Mouse (Mus musculus) lung, postnatal 36 days (tissue): ENCODE data around the gene Pcyt1a.
"Not testable (repeated sequence)": the region's sequence is repeated elsewhere in the genome, so short reads cannot be mapped to it uniquely, and the experiment has no call there.

Source experiments
- DNase-seq: peaks from one replicate; pipeline ENCODE4 v3.0.0; 2022; ENCODE audit warnings: mixed read lengths

Gene Pcyt1a

DNA sequence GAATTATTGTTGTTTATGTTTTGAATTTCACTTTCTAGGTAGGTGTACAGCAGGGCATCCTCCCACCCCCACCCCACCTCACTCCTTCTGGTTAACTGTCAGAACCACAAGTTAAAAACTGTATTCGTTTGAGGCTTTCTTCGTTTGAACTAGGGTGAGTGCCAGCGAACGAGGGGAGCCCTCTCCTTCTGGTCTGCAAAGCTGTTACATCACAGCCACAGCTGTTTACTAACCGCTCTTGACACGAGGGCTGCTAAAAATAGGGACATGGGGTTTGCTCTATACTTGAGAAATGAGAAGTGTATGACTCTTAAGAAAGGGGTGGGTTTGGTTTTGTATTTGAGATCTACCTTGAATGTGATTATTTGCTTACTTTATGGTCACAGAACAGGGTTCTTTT lies 3.3 kb downstream of the Pcyt1a start:
- peak; percentile 93 for DNase-seq

DNA sequence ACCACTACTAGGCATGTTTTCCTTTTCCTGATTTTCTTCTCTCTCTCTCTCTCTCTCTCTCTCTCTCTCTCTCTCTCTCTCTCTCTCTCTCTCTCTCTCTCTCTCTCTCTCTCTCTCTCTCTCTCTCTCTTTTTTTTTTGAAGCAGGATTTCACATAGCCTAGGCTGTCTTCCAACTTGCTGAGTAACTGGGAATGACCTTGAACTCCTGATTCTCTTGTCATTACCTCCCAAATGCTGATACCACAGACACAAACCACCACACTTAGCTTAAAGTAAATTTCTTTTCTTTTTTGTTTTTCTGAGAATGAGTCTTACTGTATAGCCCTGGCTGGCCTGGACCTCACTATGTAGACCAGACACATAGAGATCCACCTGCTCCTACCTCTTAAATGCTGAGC lies 4.0 kb downstream of the Pcyt1a start:
- no peak for DNase-seq

DNA sequence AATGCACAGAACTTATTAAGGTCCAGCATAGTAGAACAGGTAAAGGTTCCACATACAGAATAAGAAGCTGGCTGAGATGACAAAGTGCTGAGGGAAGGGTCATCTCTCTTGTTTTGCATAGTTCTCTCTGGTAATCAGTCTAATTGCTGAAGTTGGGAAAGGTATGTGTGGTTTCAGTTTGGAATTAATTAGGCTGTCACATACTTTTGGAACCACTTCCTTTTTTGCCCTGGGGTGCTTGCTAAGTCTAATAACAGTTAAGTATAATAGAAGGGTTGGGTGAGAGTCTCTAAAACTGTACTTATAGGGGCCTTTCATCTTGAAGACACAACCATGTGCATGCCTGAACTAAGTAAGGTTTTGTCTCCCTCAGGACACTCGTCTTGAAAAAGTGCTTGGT lies 5.9 kb downstream of the Pcyt1a start:
- no peak for DNase-seq

DNA sequence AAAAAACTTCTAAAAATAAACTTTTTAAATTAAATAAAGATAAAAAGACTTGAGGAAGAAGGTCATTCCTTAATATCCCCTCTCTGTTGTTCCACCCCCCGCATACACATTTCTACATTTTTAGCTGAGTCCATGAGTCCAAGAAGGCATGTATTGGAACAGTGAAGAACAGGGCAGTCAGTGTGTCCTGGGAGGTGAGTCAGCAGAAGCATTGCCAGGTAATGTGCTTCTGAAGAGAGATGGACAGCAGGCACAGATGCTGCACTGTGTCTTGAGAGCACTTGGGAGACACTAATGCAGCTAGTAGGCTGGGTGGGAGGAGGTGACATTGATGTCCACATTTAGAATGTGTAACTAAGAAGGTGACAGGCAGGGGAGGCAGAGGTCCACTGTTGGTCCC lies 6.5 kb downstream of the Pcyt1a start:
- DNase-seq = no peak

DNA sequence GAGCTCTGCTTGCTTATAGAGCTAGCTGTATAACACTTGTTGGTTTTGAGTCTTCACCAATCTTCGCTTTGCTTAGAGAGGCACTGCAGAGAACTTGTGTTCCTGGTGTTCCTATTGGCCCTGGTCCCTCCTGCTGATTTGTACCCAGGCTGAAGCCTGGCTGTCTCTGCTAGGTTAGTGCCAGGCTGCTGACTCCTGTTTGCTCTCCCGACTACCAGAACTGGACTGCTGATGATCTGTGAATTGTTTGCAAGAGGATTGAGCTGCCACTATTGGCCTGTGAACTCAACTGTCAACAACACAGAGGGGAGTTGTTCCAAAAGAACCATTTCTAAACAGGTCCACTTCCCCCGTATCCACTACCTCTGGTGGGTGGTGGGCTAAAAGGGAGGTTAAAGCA lies 10.7 kb downstream of the Pcyt1a start:
- no peak for DNase-seq

DNA sequence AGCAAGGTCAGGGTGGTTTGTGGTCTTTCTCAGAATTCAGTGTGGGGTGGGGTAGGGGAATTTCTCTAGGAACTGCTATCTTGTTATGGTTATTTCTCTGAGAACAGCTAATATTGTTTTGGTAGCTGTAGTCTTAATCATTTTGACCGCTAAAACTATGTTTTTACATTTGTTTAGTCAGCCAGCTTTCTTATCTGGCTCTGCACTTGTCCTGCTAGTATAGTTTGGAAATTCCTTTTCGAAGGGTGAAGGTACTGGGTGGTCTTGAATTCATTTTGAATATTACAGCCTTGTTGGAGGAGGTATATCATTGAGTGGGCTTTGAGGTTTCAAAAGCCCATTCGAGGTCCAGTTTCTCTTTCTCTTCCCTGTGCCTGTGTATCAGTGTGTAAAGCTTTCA lies 13.9 kb downstream of the Pcyt1a start:
- not testable (repeated sequence) for DNase-seq

DNA sequence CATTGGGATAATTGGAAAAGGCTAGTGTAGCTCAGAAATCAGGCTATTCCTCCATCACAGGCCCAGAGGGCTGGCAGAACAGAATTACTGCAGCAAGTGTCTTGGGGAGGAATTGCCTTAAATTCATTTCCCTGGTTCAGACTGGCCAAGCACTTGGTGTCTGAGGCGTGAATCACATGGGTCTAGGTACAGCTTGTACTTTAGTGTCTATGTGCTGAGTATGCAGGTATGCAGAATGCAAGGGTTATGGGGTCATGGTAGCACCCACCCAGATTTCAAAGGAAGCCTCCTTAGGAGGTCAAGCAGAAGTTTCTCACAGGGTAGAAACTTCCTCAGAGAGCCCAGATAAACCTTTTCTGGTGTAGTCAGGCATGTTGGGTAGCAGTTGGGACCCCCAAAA lies 14.8 kb downstream of the Pcyt1a start:
- DNase-seq = no peak

DNA sequence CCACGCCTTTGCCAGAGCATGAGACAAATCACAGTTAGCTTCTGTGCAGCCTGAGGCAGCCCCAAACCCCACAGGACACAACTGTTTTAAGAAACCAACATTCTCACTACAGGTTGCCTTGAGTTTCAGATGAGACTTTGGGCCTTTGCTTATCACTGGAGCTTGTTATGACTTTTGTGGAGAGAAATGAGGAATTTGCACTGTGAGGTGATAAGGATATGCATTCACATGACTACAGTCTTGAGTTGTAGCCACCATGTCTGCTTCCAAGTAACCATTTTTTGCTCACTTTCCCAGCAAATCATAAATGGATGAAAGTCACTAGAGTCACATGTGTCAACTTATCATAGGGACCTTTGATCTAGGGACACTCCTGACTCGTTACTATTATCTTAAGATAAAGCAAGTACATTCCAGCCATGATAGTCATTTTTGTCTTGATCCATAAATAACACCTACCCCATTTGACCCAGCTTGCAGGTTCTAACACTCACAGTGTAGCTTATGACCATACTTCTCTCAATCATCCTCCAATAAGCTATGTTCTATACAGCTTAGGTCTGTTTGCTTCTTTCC lies 15.9 kb downstream of the Pcyt1a start:
- no peak for DNase-seq

DNA sequence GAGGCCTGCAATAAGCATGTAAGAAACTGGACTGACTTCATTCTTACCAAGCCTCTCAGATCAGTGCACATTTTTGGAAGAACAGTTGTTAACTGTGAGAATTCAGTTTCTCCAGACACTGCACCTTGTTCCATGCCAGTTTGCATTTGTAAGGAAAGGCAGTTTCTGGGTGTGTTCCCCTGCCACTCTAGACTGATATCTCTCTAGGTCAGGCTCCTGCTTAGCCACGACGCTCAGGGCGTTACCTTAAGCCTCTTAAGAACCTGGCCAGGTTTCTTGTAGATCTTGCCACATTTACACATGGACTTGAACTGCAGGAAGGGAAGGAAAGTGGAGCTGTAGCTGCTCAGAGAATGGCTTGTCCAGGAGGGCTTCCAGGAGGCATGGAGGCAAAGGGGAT lies 18.9 kb downstream of the Pcyt1a start:
- peak; percentile 45 for DNase-seq

DNA sequence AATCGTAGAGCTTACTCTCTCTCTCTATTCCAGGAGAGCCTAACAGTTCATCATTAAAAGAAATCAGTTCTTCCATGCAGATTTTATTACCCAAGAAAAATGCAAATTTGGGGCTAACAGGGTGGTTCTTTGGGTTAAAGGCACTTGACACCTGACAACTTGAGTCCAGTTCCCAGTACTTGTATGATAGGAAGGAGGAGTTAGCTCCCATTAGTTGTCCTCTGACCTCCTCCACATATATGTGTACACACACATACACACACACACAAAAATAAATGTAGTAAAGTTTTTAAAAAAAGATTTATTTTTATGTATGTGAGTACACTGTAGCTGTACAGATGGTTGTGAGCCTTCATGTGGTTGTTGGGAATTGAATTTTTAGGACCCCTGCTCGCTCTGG lies 19.4 kb downstream of the Pcyt1a start:
- no peak for DNase-seq

DNA sequence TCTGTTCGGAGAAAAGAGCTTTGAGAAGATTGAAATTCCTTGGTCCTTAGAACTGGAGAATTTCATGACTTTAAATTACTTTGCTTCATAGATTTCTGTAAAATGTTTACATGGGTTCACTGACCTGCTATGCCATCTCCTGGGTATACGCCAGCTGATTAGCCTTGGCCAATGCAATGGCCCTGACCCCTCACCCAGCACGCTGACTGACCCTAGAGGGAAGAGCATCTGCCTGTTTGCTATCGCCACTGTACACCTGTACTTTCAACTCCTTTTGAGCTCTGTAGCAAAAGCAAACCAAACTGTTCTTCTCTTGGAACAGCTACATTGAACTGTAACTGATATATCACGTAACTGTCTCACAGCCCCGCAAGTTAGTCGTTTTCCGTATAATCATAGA lies 22.4 kb downstream of the Pcyt1a start:
- no peak for DNase-seq

DNA sequence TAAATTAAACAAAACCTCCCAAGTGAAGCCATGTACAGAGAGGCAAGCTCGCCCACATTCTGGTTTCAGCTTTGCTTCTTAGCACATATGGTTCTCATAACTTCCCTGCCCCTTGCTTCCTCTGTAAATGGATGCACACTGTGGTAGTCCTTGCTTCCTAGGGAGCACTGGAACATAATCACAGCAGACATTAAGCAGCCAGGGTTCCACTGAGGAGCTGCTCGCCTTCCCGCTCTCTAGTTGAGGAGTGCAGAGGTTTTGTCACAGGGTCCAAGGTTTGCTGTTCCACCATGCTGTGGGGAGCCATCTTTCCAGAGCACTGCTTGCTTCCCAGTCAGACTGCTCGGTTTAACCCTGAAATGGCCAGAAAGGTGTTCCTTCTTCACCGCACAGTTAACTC lies 23.9 kb downstream of the Pcyt1a start:
- DNase-seq = no peak

DNA sequence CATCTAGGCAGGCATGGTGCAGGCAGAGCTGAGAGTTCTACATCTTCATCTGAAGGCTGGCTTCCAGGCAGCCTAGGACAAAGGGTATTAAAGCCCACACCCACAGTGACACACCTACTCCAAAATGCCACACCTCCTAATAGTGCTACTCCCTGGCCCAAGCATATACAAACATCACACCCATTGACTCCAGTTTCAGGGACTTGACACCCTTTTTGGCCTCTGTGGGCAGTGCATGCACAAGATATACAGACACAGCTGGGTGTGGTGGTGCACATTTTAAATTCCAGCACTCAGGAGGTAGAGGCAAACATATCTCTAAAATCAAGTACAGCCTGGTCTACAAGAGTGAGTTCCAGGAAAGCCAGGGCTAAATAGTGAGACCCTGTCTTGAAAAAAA lies 25.4 kb downstream of the Pcyt1a start:
- DNase-seq = no peak

DNA sequence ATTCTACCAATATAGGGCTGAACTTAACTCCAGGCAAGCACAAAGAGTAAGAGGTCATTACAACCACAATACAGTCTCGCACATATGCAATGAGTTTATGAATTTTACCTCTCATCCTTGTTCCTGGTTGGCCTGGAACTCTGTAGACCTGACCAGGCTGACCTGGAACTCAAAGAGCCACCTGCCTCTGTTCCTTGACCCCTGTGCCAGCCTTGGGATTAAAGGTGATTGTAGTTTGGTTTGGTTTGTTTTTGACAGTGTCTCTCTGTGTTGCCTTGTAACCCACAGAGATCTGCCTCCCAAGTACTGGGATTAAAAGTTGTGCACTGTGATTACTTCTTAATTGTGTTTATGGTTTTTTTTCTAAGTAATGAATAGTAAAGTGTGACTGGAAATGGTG lies 26.0 kb downstream of the Pcyt1a start:
- no peak for DNase-seq

DNA sequence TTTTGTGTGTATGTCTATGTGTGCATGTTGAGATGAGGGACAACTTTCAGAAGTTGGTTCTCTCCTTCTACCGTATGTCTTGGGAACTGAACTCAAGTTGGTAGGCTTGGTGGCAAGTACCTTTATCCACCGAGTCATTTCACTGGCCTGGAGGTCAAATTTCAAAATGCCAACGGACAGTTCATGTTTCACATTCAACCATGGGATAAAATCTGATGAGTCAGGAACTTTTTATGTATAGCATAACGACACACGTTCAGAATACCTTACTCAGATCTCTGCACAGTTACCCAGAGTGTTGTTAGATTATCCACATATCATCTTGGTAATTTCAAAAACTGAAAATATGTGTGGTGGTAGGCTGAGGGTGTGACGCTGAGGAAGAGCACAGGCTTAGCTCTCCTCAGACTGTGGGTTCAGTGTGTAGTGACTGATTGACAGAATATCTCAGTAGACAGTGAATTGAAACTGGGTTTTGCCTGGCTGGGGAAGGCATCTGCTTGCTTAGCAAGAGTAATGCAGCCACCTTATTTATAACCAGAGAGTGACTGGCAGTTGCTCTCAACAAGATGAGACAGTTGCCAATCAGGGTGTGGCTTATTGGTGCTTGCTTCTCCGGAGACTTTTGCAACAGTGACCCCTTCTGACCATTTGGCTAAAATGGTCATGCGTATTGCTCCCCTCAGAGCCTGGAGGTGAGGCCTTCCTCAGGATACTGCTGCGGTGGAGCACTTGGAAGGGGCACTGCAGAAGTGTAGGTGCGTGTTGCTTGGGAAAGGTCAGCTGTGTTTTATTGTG lies 27.1 kb downstream of the Pcyt1a start:
- DNase-seq = peak; percentile 92

DNA sequence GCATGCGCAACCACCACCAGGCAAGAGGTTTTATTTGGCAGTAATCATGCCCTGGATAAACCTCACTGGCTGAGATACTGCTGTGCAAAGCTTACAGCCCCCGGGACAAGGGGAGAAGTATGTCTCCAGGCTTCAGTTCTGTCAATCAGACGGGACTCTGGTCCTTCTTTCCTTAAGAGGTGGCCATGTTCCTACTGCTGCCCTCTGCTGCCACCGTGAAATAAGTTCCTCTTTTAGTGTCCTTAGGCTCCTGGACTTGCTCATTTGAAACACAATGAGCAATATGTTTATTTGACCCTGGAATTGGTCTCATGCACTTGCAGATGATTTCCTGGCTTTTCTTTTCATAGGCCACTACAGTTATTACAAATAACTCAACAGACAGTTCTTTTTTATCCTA lies 29.8 kb downstream of the Pcyt1a start:
- peak; percentile 20 for DNase-seq

DNA sequence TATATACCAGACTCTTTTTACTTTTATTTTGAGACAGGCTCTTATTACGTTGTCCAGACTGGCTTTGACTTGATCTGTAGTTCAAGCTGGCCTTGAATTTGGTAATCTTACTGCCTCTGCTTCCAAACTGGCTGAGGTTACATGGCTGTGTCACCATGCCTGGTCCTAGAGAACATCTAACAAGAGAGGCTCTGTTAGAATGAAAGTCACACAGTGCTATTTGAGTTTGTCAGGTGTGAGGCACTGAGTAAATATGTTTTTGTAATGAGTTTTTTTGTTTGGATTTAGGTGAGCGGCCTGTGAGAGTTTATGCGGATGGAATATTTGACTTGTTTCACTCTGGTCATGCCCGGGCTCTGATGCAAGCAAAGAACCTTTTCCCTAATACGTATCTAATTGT lies 31.0 kb downstream of the Pcyt1a start:
- DNase-seq = no peak

DNA sequence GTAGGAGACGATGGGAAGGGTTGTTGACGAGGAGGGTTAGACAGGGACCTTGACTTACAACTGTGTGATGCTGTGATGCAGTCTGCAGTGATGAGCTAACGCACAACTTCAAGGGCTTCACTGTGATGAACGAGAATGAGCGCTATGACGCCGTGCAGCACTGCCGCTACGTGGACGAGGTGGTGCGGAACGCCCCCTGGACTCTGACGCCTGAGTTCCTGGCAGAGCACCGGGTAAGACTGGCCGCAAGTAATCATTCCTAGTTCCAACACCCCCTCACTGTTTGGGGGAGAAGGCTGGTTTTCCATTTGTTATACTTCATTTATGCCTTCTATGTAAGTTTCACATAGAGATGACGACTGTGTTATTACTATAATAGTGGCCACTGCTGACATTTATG lies 32.2 kb downstream of the Pcyt1a start:
- DNase-seq = no peak

DNA sequence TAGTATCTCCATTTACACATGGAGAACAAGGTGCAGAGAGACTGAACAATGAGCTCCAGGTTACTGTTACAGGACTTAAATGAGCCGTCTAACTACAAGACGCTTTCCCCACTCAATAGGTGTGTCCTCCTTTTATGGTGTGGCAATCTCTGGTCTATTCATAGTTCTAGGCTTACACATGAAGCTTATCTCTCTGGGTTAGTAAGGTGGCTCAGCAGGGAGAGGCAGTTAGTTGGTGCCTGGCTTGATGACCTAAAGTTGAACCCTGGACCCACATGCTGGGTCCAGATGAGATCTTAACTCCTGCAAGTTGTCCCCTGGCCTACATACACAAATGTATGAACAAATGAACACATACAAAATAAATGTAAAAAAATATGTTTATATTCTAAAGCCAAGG lies 32.7 kb downstream of the Pcyt1a start:
- DNase-seq = no peak

DNA sequence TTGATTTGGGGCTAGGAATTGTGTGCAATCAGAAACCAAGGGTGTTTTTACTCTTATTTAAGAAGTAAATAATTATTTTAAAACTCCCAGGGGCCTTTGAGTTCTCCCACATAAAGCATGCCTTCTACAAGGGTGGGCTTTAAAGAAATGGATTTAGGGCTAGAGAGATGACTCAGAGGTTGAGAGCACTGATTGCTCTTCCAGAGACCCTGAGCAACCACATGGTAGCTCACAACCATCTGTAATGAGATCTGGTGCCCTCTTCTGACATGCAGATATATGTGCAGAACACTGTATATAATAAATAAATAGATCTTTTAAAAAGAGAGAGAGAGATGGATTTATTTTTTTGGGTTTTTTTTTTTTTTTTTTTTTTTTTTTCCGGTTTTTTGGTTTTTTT lies 34.2 kb downstream of the Pcyt1a start:
- no peak for DNase-seq

DNA sequence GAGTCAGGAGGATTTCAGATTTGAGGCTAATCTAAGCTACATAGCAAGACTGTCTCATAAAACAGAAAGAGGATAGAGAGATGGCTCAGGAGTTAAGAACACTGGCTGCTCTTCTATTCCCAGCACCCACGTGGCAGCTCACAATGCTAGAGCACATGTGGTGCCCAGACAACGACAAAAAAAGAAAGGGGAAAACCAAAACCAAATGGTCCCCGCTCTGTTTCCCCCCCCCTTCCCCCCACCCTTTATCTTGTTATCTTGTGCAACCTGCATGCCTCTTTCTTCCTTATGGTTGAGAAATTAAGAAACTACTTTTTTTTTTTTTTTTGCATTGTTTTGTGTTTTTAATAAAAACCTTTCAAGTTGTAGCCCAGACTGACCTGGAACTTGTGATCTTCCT lies 37.8 kb downstream of the Pcyt1a start:
- DNase-seq = no peak

DNA sequence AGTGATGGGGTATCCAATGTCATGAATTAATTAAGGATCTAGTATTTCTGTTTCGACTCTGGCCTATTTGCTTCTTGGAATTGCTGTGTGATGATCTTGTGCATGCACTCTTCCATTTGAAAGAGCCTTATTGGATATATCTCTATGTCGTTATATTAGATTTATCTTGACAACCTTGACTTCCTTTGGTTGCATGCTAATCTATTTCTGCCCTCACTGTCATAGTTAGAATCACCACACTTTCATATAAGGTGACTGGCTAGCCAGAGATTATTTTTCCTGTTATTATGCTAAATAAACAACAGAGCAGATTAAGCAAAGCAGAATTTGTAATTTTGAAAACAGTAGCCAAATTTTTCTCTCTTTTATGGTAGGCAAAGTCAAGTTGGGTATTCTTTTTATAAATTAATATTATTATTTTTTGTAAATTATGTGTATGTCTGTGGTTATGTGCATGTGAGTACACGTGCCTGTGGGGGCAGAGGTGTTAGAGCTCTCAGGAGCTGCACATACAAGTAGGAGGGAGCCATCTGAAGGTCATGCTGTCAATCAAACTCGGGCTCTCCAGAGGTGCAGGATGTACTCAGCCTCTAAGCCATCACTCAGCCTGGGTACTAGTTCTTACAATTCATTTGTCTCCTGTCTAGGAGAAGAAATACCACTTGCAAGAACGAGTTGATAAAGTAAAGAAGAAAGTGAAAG lies 38.8 kb downstream of the Pcyt1a start:
- DNase-seq = no peak

DNA sequence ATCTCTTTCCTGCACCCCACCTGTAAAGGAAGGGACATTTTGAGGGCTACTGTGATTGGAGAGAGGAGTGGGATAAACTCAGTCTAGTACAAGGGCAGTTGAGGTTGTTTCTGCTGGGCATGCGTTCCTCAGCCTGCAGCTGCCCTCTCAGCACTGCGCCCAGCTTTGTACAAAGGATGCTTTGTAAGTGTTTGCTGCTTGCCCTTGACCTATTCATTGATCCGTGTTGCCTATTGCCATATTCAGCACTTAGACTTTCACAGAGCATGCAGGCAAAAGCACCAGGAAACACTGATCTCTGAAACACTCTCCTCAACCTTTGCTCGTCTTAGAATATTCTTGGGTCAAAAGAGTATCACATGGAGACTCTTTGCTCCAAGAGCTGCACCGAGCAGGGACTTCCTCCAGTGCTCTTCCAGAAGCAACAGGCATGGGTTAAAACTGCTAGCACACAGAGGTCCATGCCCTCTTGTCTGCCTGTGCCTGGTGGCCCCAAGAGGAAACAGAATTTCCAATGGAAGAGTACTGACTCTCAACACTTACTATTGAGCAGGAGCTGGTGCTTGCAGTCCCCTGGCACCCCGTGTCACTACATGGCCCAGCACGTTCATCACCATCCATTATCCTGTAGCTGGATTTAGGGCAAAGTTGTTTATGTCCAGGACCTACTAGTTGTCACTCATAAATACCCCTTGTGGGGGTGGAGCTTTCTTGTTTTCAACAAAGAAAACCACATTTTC lies 41.7 kb downstream of the Pcyt1a start:
- DNase-seq = no peak

DNA sequence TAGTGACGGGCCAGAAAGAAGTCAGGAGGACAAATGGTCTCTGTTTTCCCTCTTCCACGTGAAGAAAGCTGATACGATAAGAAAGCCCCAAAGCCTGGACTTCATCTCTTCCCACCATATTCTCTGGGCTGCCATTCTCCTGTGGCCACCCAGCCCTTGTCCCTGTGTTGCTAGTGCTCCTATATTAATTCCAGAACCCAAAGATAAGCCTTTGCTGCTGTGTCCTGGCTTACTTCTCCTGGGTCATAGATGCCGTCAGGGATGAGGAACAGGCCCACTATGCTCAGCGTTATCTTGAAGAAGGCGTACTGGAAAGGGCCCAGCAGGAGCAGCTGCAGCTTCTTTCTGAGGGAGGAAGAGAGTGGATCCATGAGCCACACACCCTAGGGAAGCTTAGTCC lies 46.6 kb downstream of the Pcyt1a start:
- DNase-seq = no peak
